Mouse (Mus musculus): ENCODE results near the gene Morn4.
A peak's percentile ranks its signal among the peaks of the same experiment; 100 is the strongest.

Morn4 gene

GRCm38 (mm10) chr19:42037167-42037702 is 48.9 kb downstream of the Morn4 start:
- no peak for DNase-seq

GRCm38 (mm10) chr19:42036357-42036756 is 49.8 kb downstream of the Morn4 start:
- DNase-seq: no peak

- DNase-seq: peak; percentile 84
These were observed 50.5 kb downstream of the Morn4 start, which contains the start of gene Ankrd2 for GRCm38 (mm10) chr19:42035456-42036248. Gene Ankrd2, plus strand, starts transcription at chr19:42036000.

- no peak for DNase-seq
These were observed 51.2 kb downstream of the Morn4 start for GRCm38 (mm10) chr19:42034881-42035455.

- DNase-seq: no peak
These were observed 51.9 kb downstream of the Morn4 start for GRCm38 (mm10) chr19:42034146-42034775.

GRCm38 (mm10) chr19:42033611-42034010 is 52.5 kb downstream of the Morn4 start:
- DNase-seq: no peak

GRCm38 (mm10) chr19:42031112-42031511 is 55.0 kb downstream of the Morn4 start:
- DNase-seq: no peak

- peak; percentile 77 for DNase-seq
These were observed 60.0 kb downstream of the Morn4 start for GRCm38 (mm10) chr19:42026158-42026557.

Data from right cerebral cortex, postnatal 14 days (tissue).